Mouse (Mus musculus) induced T-regulatory cell, adult 2 months (primary cell): ENCODE data around the gene Msi2.
A peak's percentile ranks its signal among the peaks of the same experiment; 100 is the strongest.

Source experiments
- DNase-seq: peaks from one replicate; pipeline ENCODE4 v3.0.0-alpha.2; 2012; ENCODE audit warnings: low read depth

Msi2 gene

GRCm38 (mm10) chr11:88675526-88676353 lies 42.6 kb downstream of the Msi2 start:
- no peak for DNase-seq

- no peak for DNase-seq
Measured at GRCm38 (mm10) chr11:88674075-88674474, 44.2 kb downstream of the Msi2 start.

GRCm38 (mm10) chr11:88670925-88671324 lies 47.4 kb downstream of the Msi2 start:
- DNase-seq, result no peak

GRCm38 (mm10) chr11:88669106-88669505 lies 49.2 kb downstream of the Msi2 start:
- no peak for DNase-seq

GRCm38 (mm10) chr11:88668345-88668744 lies 50.0 kb downstream of the Msi2 start:
- no peak for DNase-seq

GRCm38 (mm10) chr11:88665799-88666198 lies 52.5 kb downstream of the Msi2 start:
- no peak for DNase-seq

- DNase-seq, result no peak
Measured at GRCm38 (mm10) chr11:88661444-88662180, 56.7 kb downstream of the Msi2 start.

- DNase-seq, result no peak
Measured at GRCm38 (mm10) chr11:88660404-88660803, 57.9 kb downstream of the Msi2 start.

GRCm38 (mm10) chr11:88658926-88659325 lies 59.4 kb downstream of the Msi2 start:
- peak; percentile 16 for DNase-seq

GRCm38 (mm10) chr11:88655786-88656185 lies 62.5 kb downstream of the Msi2 start:
- DNase-seq, result no peak

GRCm38 (mm10) chr11:88655214-88655566 lies 63.1 kb downstream of the Msi2 start:
- no peak for DNase-seq

- DNase-seq, result no peak
Measured at GRCm38 (mm10) chr11:88654391-88655213, 63.7 kb downstream of the Msi2 start.

- no peak for DNase-seq
Measured at GRCm38 (mm10) chr11:88650275-88650674, 68.0 kb downstream of the Msi2 start.

- no peak for DNase-seq
Measured at GRCm38 (mm10) chr11:88649009-88649408, 69.3 kb downstream of the Msi2 start.

GRCm38 (mm10) chr11:88648407-88648806 lies 69.9 kb downstream of the Msi2 start:
- no peak for DNase-seq

- DNase-seq, result no peak
Measured at GRCm38 (mm10) chr11:88646493-88646892, 71.8 kb downstream of the Msi2 start.

- no peak for DNase-seq
Measured at GRCm38 (mm10) chr11:88645821-88646220, 72.5 kb downstream of the Msi2 start.

- DNase-seq, result no peak
Measured at GRCm38 (mm10) chr11:88644719-88645118, 73.6 kb downstream of the Msi2 start.

- DNase-seq, result peak; percentile 28
Measured at GRCm38 (mm10) chr11:88639862-88640261, 78.5 kb downstream of the Msi2 start.

GRCm38 (mm10) chr11:88638936-88639542 lies 79.3 kb downstream of the Msi2 start:
- DNase-seq, result no peak

GRCm38 (mm10) chr11:88638254-88638653 lies 80.1 kb downstream of the Msi2 start:
- DNase-seq, result no peak

- DNase-seq, result no peak
Measured at GRCm38 (mm10) chr11:88636934-88637333, 81.4 kb downstream of the Msi2 start.
